Mouse (Mus musculus) forebrain, embryonic 12.5 days (tissue): ENCODE measurements at regions not wholly inside any gene's neighbourhood (a gene's known extent, or its start where the extent isn't known, plus 50 kb on each side); places are given as distances from the start of the nearest gene placed in this dataset.

Experiments
- ATAC-seq: fragments of 200-750 bp; cut with Nextera tagmentation; 2 replicates; pipeline ENCODE4 v1.8.0; 2017; ENCODE audit warnings: moderate TSS enrichment; ENCODE audit not compliant: low FRiP score
- H3K27ac ChIP-seq: fragments of 300-500 bp; sonication (generic); 2 replicates; pipeline ENCODE4 v1.5.1; 2016; ENCODE audit warnings: mild to moderate bottlenecking
- H3K27me3 ChIP-seq: fragments of 300-500 bp; sonication (generic); 2 replicates; pipeline ENCODE4 v1.6.1; 2016; ENCODE audit warnings: mild to moderate bottlenecking
- H3K36me3 ChIP-seq: fragments of 300-500 bp; sonication (generic); replicated peaks from 2 replicates; pipeline ENCODE4 v1.6.1; 2016; ENCODE audit warnings: mild to moderate bottlenecking
- H3K4me1 ChIP-seq: fragments of 300-500 bp; sonication (generic); 2 replicates; pipeline ENCODE4 v1.6.1; 2016
- H3K4me2 ChIP-seq: fragments of 300-500 bp; sonication (generic); 2 replicates; pipeline ENCODE4 v1.6.1; 2016; ENCODE audit warnings: mild to moderate bottlenecking, moderate library complexity
- H3K4me3 ChIP-seq: fragments of 300-500 bp; sonication (generic); replicated peaks from 2 replicates; pipeline ENCODE4 v1.5.1; 2016; ENCODE audit warnings: mild to moderate bottlenecking
- H3K9ac ChIP-seq: fragments of 300-500 bp; sonication (generic); 2 replicates; pipeline ENCODE4 v1.6.1; 2016; ENCODE audit warnings: mild to moderate bottlenecking
- H3K9me3 ChIP-seq: fragments of 300-500 bp; sonication (generic); 2 replicates; pipeline ENCODE4 v1.6.1; 2016
- WGBS: fragments of 180-500 bp; shearing (Covaris S2); methylation state at CpG from one replicate; pipeline ENCODE4 v1.1.7; 2016; 5-methylcytosine and 5-hydroxymethylcytosine counted together

GRCm38 (mm10) chr16:62981821-62982220 is 127.7 kb downstream of the Pros1 start:
- no peak overlapping the region for H3K9ac ChIP-seq
- no peaks in the 10 kb centered on the region for H3K27me3 ChIP-seq
- 61% methylated on average over 1 of the region's 1 CpGs for WGBS
- H3K27ac ChIP-seq = no peak overlapping the region
- no peak overlapping the region for H3K4me2 ChIP-seq
- no peak for ATAC-seq
- no peaks in the 10 kb centered on the region for H3K9me3 ChIP-seq
- no peak overlapping the region for H3K4me3 ChIP-seq
- no peaks in the 10 kb centered on the region for H3K4me1 ChIP-seq
- no peaks in the 10 kb centered on the region for H3K36me3 ChIP-seq

GRCm38 (mm10) chr16:62982558-62982957 is 128.5 kb downstream of the Pros1 start:
- Histone ChIP-seq H3K27ac (no peak overlapping the region), H3K27me3 (no peaks in the 10 kb centered on the region), H3K9me3 (no peaks in the 10 kb centered on the region), H3K9ac (no peak overlapping the region), H3K4me1 (no peaks in the 10 kb centered on the region), H3K4me2 (no peak overlapping the region), H3K36me3 (no peaks in the 10 kb centered on the region), H3K4me3 (no peak overlapping the region)
- whole genome bisulfite sequencing = 78% methylated on average over 4 of the region's 4 CpGs
- ATAC-seq = no peak

- Histone ChIP-seq H3K4me1 (no peaks in the 10 kb centered on the region), H3K9ac (no peak overlapping the region), H3K27ac (no peak overlapping the region), H3K4me2 (no peak overlapping the region), H3K36me3 (no peaks in the 10 kb centered on the region), H3K4me3 (no peak overlapping the region), H3K27me3 (no peaks in the 10 kb centered on the region), H3K9me3 (no peaks in the 10 kb centered on the region)
- no peak for ATAC-seq
- 69% methylated on average over 3 of the region's 3 CpGs for WGBS
Measured at GRCm38 (mm10) chr16:62995555-62995954, 141.4 kb downstream of the Pros1 start.

DNA sequence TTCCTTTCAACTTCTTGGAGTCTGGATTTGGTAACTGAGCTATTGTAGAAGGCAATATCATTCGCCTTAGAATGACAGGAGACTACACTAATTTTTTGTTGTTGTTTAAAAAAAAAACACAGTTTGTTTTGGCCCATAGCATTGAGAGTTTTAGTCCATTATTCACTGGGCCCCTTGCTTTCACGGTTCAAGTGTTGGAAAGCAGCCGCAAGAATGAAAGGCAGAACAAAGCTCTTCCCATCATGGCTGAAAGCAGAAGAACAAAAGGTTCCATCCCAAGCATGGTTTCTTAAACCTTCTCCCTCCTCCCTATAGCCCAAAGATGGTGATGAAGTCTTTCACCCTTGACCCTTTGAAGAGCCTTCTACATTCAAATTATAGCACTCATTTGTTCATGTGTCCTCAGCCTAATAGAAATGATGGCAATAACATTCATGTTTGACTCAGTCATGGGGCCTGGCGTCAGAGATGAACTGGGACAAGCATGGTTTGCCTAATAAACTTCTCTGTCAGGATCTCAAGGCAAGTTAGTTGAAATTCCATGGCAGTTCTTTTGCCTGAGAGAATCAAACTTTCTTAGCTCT is 157.1 kb downstream of the Pros1 start:
- no peaks in the 10 kb centered on the region for H3K27me3 ChIP-seq
- H3K27ac ChIP-seq = no peak overlapping the region
- ATAC-seq = no peak
- no peak overlapping the region for H3K4me3 ChIP-seq
- WGBS = 25% methylated on average over 4 of the region's 4 CpGs
- no peaks in the 10 kb centered on the region for H3K36me3 ChIP-seq
- H3K9ac ChIP-seq = no peak overlapping the region
- no peak overlapping the region for H3K4me2 ChIP-seq
- H3K4me1 ChIP-seq = 0 out of 2 replicates have a peak, but pooled peaks cover 3% of the 10 kb centered on the region
- no peaks in the 10 kb centered on the region for H3K9me3 ChIP-seq

DNA sequence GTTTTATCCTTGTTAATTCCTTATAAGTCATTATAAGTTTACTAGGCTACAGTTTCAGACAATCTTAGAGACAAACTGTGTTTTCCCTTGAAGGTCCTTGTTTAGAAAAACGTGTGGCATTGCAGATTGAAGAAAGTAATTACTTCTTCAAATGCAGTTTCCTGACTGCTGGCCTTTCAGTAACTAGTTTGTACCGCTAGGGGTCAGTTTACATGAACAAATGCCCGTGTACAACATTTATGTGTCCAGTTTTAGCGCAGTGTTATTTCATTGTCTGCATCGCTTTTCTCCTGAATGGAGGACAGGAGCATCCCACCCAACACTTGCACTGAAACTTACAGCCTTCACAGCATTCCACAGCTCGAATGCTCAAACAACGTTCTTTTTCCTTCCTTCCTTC is 160.3 kb downstream of the Pros1 start:
- H3K9ac ChIP-seq = no peak overlapping the region
- ATAC-seq = no peak
- H3K9me3 ChIP-seq = no peaks in the 10 kb centered on the region
- H3K27ac ChIP-seq = no peak overlapping the region
- H3K4me1 ChIP-seq = peaks cover 3% of the 10 kb centered on the region; the same call in 1 of the 2 replicates
- H3K4me2 ChIP-seq = no peak overlapping the region
- H3K27me3 ChIP-seq = no peaks in the 10 kb centered on the region
- 33% methylated on average over 7 of the region's 7 CpGs for WGBS
- no peaks in the 10 kb centered on the region for H3K36me3 ChIP-seq
- H3K4me3 ChIP-seq = no peak overlapping the region

- no peaks in the 10 kb centered on the region for H3K36me3 ChIP-seq
- no peak overlapping the region for H3K4me2 ChIP-seq
- H3K4me1 ChIP-seq = peaks cover 3% of the 10 kb centered on the region; the same call in 1 of the 2 replicates
- no peak overlapping the region for H3K9ac ChIP-seq
- peak; percentile 72; the same call in 1 of the 2 replicates for ATAC-seq
- no peaks in the 10 kb centered on the region for H3K9me3 ChIP-seq
- no peaks in the 10 kb centered on the region for H3K27me3 ChIP-seq
- no peak overlapping the region for H3K27ac ChIP-seq
- 33% methylated on average over 1 of the region's 1 CpGs for WGBS
- H3K4me3 ChIP-seq = no peak overlapping the region
Measured at GRCm38 (mm10) chr16:63016144-63016543, 162.0 kb downstream of the Pros1 start.

DNA sequence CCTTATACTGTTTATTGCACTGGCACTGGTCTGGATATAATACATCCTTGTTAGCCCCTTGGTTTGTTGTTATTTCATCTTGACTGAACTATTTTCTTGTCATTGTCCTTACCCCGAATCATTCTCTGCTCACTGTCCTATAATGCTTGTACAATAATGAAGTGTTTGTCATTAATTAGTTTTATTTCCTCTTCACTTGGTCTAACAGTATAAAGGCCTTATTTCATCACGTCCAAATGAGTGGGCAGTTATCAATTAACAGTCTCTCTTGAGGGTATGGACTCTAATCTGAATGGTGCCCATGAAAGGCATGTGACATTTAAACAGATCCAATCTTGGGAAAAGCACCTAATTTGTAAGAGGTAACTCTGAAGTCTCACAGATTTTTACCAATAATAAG is 162.6 kb downstream of the Pros1 start:
- Histone ChIP-seq H3K4me2 (no peak overlapping the region), H3K4me1 (no peaks in the 10 kb centered on the region; the same call in 1 of the 2 replicates), H3K9ac (no peak overlapping the region), H3K9me3 (no peaks in the 10 kb centered on the region), H3K4me3 (no peak overlapping the region), H3K36me3 (no peaks in the 10 kb centered on the region), H3K27ac (no peak overlapping the region), H3K27me3 (no peaks in the 10 kb centered on the region)
- 28% methylated on average over 2 of the region's 2 CpGs for WGBS
- ATAC-seq = 0 out of 2 replicates have a peak, but pooled peaks have one; percentile 51

- H3K4me2 ChIP-seq = no peak overlapping the region; the same call in 1 of the 2 replicates
Measured at GRCm38 (mm10) chr16:63030399-63030798, 176.3 kb downstream of the Pros1 start.

DNA sequence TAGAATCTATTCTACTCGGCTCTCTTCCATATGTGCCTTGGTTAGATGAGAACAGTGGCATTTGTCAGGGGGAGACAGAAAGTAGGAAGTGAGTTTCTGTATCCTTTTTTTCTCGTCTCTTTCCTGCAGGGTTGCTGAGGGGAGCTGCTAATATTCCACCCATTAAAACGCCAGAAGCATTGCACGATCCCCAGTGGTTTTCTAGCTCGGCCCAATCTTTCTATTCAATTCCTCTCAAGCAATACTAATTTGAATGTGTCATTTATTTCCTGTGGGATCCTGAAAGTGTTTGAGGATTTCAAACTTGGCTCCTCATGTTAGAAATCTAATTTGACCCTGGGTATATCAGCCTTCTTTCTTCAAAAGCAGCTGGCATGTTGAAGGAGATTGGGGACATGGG is 176.9 kb downstream of the Pros1 start:
- 13% methylated on average over 5 of the region's 5 CpGs for WGBS
- Histone ChIP-seq H3K4me2 (peak overlapping the region; percentile 13; the same call in 1 of the 2 replicates), H3K27ac (peak overlapping the region; percentile 65), H3K27me3 (no peaks in the 10 kb centered on the region), H3K9ac (no peak overlapping the region), H3K4me1 (peaks cover 18% of the 10 kb centered on the region), H3K36me3 (no peaks in the 10 kb centered on the region), H3K4me3 (no peak overlapping the region), H3K9me3 (peaks cover 2% of the 10 kb centered on the region; the same call in 1 of the 2 replicates)
- ATAC-seq = peak; percentile 70; the same call in 1 of the 2 replicates

More at GRCm38 (mm10) chr16:63030399-63030798, 176.3 kb downstream of the Pros1 start:
- Histone ChIP-seq H3K27me3 (no peaks in the 10 kb centered on the region), H3K9ac (no peak overlapping the region), H3K4me1 (peaks cover 18% of the 10 kb centered on the region), H3K4me3 (no peak overlapping the region), H3K9me3 (peaks cover 2% of the 10 kb centered on the region; the same call in 1 of the 2 replicates), H3K27ac (peak overlapping the region; percentile 62), H3K36me3 (no peaks in the 10 kb centered on the region)
- WGBS = 62% methylated on average over 4 of the region's 4 CpGs
- ATAC-seq = peak; percentile 24; the same call in 1 of the 2 replicates

DNA sequence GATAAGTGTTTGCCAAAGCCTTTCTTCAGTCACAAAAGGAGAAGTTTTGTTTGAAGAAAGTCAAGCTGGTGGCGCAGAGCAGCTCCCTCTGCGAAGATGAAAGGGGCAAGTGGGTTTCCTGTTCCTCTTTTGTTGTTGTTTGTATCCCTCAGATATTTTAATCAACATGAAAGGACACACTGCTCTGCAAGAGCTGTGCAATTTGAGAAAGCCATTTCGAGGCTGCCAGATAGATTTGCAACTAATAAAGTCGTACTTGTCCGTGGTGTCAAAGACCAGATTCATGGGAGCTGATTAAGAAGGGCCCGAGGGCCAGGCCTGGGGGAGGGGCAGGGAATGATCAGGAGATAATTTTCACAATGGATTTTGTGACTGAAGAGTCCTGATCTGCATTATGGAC is 177.7 kb downstream of the Pros1 start:
- 10% methylated on average over 6 of the region's 6 CpGs for WGBS
- peaks cover 18% of the 10 kb centered on the region for H3K4me1 ChIP-seq
- H3K27me3 ChIP-seq = no peaks in the 10 kb centered on the region
- ATAC-seq = peak; percentile 17; the same call in 1 of the 2 replicates
- H3K36me3 ChIP-seq = no peaks in the 10 kb centered on the region
- no peak overlapping the region for H3K9ac ChIP-seq
- H3K4me3 ChIP-seq = no peak overlapping the region
- no peak overlapping the region for H3K4me2 ChIP-seq
- H3K9me3 ChIP-seq = peaks cover 2% of the 10 kb centered on the region; the same call in 1 of the 2 replicates
- H3K27ac ChIP-seq = peak overlapping the region; percentile 65

- Histone ChIP-seq H3K9ac (no peak overlapping the region), H3K4me2 (no peak overlapping the region), H3K9me3 (no peaks in the 10 kb centered on the region), H3K4me3 (no peak overlapping the region), H3K27me3 (no peaks in the 10 kb centered on the region), H3K27ac (no peak overlapping the region), H3K4me1 (no peaks in the 10 kb centered on the region), H3K36me3 (no peaks in the 10 kb centered on the region)
- ATAC-seq = no peak
- 69% methylated on average over 1 of the region's 1 CpGs for WGBS
Measured at GRCm38 (mm10) chr16:63049100-63049499, 195.0 kb downstream of the Pros1 start.

GRCm38 (mm10) chr16:63062883-63063282 is 208.8 kb downstream of the Pros1 start:
- Histone ChIP-seq H3K27me3 (no peaks in the 10 kb centered on the region), H3K27ac (no peak overlapping the region), H3K9ac (no peak overlapping the region), H3K36me3 (no peaks in the 10 kb centered on the region), H3K4me2 (no peak overlapping the region), H3K4me3 (no peak overlapping the region), H3K9me3 (no peaks in the 10 kb centered on the region), H3K4me1 (no peaks in the 10 kb centered on the region)
- no peak for ATAC-seq

DNA sequence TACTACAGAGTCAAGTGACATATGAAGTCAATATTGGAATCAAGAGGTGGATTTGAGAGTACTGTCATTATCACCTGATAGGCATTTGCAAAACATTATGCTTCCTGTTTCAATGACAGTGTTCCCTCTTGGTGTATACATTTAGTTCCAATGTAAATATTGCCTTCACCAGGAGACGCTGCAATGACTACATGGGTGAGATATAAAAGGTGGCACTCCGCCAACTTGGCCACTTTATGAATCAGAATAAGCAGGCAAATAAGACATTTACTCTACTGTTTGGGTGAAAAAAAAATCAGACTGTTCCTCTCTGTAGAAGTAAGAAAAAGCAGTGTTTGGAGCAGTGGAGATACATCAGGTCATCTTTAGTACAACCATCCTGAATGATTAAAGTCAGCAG is 215.9 kb downstream of the Pros1 start:
- Histone ChIP-seq H3K36me3 (no peaks in the 10 kb centered on the region), H3K4me2 (no peak overlapping the region), H3K9ac (no peak overlapping the region), H3K4me3 (no peak overlapping the region), H3K4me1 (no peaks in the 10 kb centered on the region), H3K27me3 (no peaks in the 10 kb centered on the region), H3K27ac (no peak overlapping the region), H3K9me3 (no peaks in the 10 kb centered on the region)
- ATAC-seq = no peak
- 91% methylated on average over 2 of the region's 2 CpGs for WGBS
